In the genomic region with DNA sequence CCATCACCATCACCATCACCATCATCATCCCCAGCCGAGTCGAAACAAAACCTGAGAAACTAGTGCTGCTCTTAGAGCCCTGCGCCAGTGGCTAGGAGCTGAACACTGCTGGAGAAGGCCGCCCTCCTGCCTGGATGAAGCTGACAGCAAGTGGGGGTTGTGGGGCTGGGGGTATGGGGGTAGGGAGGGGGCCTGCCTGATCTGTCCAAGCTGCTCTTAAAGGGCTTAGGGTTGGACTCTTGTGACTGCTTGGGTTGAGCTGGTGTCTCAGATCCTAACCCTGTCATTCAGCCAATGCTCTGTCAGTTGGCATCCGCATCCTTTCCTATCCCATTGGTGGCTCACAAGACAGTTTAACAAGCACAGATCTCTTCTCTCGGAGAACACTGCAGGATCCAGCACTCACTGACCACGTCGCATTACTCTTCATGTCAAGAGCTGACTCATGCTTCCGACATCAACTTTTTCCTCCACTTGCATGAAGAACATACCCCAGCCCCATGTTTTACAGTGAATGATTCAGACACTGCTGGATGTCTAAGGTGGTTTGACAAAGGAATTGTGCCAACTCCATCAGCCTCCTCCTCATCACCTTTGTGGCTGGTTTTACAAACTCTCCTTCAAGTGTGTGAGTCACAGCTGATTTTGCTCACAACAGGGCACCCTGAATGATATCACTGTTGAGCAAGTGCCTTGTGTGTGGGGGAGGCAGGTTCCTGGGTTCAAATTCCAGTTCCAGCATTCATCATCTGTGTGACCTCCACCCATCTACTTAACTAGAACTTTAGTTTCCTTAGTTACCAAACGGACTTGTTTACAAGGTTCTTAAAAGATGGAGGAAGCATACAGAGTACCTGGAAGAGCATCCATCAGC, we compare ENCODE assay signal across 31 mouse cellular contexts.
DNase-seq lines count a peak whose midpoint lies in the region; ATAC-seq and TF ChIP-seq lines count a peak whose summit lies in the region.
"Had no signal": no experiment of that assay in that cellular context is flagged by ENCODE, and none has a peak within 500 bp of the region (broad histone marks: within the 10 kb centered on the region; RNA-seq: fewer than 3 reads in every experiment).

No protein-coding gene starts in this region.

- no peak overlapping the region for H3K4me2 ChIP-seq in lung, postnatal 0 days (replicated peaks; ENCODE audit: low read depth, low read length)
- no peak overlapping the region for H3K4me2 ChIP-seq in neural tube, embryonic 15.5 days
- no peak overlapping the region for H3K4me2 ChIP-seq in heart, embryonic 12.5 days
- H3K4me2 ChIP-seq: embryonic facial prominence, embryonic 12.5 days; forebrain, embryonic 15.5 days; heart, embryonic 11.5 days; hindbrain, embryonic 13.5 days; kidney, embryonic 15.5 days; limb, embryonic 15.5 days; liver, embryonic 13.5 days; midbrain, embryonic 13.5 days had no signal

- peak; percentile 34 for DNase-seq in adrenal gland, adult 2 months
- DNase-seq in adrenal gland, postnatal 10 days, result no peak
- DNase-seq in lung, postnatal 0 days (ENCODE audit: low spot score), result peak; percentile 32
- no peak for DNase-seq in lung, postnatal 36 days
- peak; percentile 72 for DNase-seq in NIH3T3 (ENCODE audit: low read depth)
- DNase-seq in large intestine, adult 2 months (ENCODE audit: low read depth, low spot score), result peak; percentile 19
- DNase-seq: adrenal gland, postnatal 14 days; cerebellum, adult 11-12 months; cerebellum, adult 9-11 months; embryo, embryonic 11 days; gastrocnemius, postnatal 25 days; heart, adult 11 months; heart, postnatal 4 days; kidney, adult 18-20 months; kidney, postnatal 36 days; layer of hippocampus, postnatal 36 days; liver, embryonic 13.5 days; retina, postnatal 1 day; right cerebral cortex, postnatal 4 days had no signal

- TF ChIP-seq EP300 in lung, postnatal 0 days (IDR thresholded peaks at IDR 0.05), result no peak

- no peak overlapping the region for H3K4me3 ChIP-seq in lung, postnatal 0 days (ENCODE audit: low read depth, low read length)
- no peak overlapping the region for H3K4me3 ChIP-seq in neural tube, embryonic 15.5 days (replicated peaks)
- no peak overlapping the region for H3K4me3 ChIP-seq in heart, embryonic 12.5 days
- H3K4me3 ChIP-seq: embryonic facial prominence, embryonic 12.5 days; forebrain, embryonic 10.5 days; forebrain, embryonic 15.5 days; hindbrain, embryonic 13.5 days; kidney, embryonic 15.5 days; limb, embryonic 10.5 days; limb, embryonic 15.5 days; liver, embryonic 13.5 days; midbrain, embryonic 13.5 days had no signal

- H3K27ac ChIP-seq in lung, postnatal 0 days (ENCODE audit: low read length), result no peak overlapping the region
- no peak overlapping the region for H3K27ac ChIP-seq in neural tube, embryonic 15.5 days (replicated peaks)
- no peak overlapping the region for H3K27ac ChIP-seq in heart, embryonic 12.5 days (ENCODE audit: poor library complexity, severe bottlenecking)
- H3K27ac ChIP-seq: embryonic facial prominence, embryonic 12.5 days; forebrain, embryonic 10.5 days; forebrain, embryonic 15.5 days; hindbrain, embryonic 13.5 days; kidney, embryonic 15.5 days; limb, embryonic 10.5 days; limb, embryonic 15.5 days; liver, embryonic 13.5 days had no signal

- no peak overlapping the region for H3K9ac ChIP-seq in lung, postnatal 0 days (replicated peaks; ENCODE audit: low read depth)
- no peak overlapping the region for H3K9ac ChIP-seq in neural tube, embryonic 15.5 days (replicated peaks)
- no peak overlapping the region for H3K9ac ChIP-seq in heart, embryonic 12.5 days
- H3K9ac ChIP-seq: embryonic facial prominence, embryonic 12.5 days; forebrain, embryonic 15.5 days; hindbrain, embryonic 13.5 days; kidney, embryonic 15.5 days; limb, embryonic 15.5 days; liver, embryonic 13.5 days; midbrain, embryonic 13.5 days had no signal

- H3K9me3 ChIP-seq in lung, postnatal 0 days (ENCODE audit: low read length), result no peaks in the 10 kb centered on the region
- H3K9me3 ChIP-seq in neural tube, embryonic 15.5 days (replicated peaks), result no peaks in the 10 kb centered on the region
- no peaks in the 10 kb centered on the region for H3K9me3 ChIP-seq in heart, embryonic 12.5 days (replicated peaks)
- H3K9me3 ChIP-seq: embryonic facial prominence, embryonic 12.5 days; forebrain, embryonic 10.5 days; forebrain, embryonic 15.5 days; hindbrain, embryonic 13.5 days; kidney, embryonic 15.5 days; limb, embryonic 10.5 days; limb, embryonic 15.5 days; liver, embryonic 13.5 days; midbrain, embryonic 13.5 days had no signal

- peak; percentile 33 for ATAC-seq in lung, postnatal 0 days
- ATAC-seq in neural tube, embryonic 15.5 days (ENCODE audit: low FRiP score), result no peak
- no peak for ATAC-seq in heart, embryonic 12.5 days (ENCODE audit: insufficient number of reproducible peaks, low FRiP score)
- ATAC-seq: CD4-positive, CD25-positive, alpha-beta regulatory T cell, adult 4 months; forebrain, embryonic 15.5 days; midbrain, embryonic 13.5 days had no signal

- no peaks in the 10 kb centered on the region for H3K4me1 ChIP-seq in lung, postnatal 0 days (ENCODE audit: insufficient read depth, low read depth, low read length)
- no peaks in the 10 kb centered on the region for H3K4me1 ChIP-seq in neural tube, embryonic 15.5 days
- peaks cover 12% of the 10 kb centered on the region for H3K4me1 ChIP-seq in heart, embryonic 12.5 days (replicated peaks)
- H3K4me1 ChIP-seq: embryonic facial prominence, embryonic 12.5 days; forebrain, embryonic 10.5 days; forebrain, embryonic 15.5 days; hindbrain, embryonic 13.5 days; kidney, embryonic 15.5 days; limb, embryonic 10.5 days; limb, embryonic 15.5 days; liver, embryonic 13.5 days; midbrain, embryonic 13.5 days had no signal

- no peaks in the 10 kb centered on the region for H3K36me3 ChIP-seq in lung, postnatal 0 days (ENCODE audit: insufficient read depth, low read length)
- no peaks in the 10 kb centered on the region for H3K36me3 ChIP-seq in neural tube, embryonic 15.5 days
- no peaks in the 10 kb centered on the region for H3K36me3 ChIP-seq in heart, embryonic 12.5 days
- H3K36me3 ChIP-seq: embryonic facial prominence, embryonic 12.5 days; forebrain, embryonic 10.5 days; forebrain, embryonic 15.5 days; hindbrain, embryonic 13.5 days; kidney, embryonic 15.5 days; limb, embryonic 10.5 days; limb, embryonic 15.5 days; liver, embryonic 13.5 days; midbrain, embryonic 13.5 days had no signal

- H3K27me3 ChIP-seq in lung, postnatal 0 days (replicated peaks; ENCODE audit: insufficient read depth, low read length), result no peaks in the 10 kb centered on the region
- H3K27me3 ChIP-seq in neural tube, embryonic 15.5 days (replicated peaks), result no peaks in the 10 kb centered on the region
- no peaks in the 10 kb centered on the region for H3K27me3 ChIP-seq in heart, embryonic 12.5 days (replicated peaks)
- H3K27me3 ChIP-seq: embryonic facial prominence, embryonic 12.5 days; forebrain, embryonic 15.5 days; kidney, embryonic 15.5 days; limb, embryonic 15.5 days; liver, embryonic 13.5 days had no signal

- TF ChIP-seq CTCF in lung, postnatal 0 days (IDR thresholded peaks at IDR 0.05), result no peak

- WGBS in lung, postnatal 0 days, result 72% methylated on average over 10 of the region's 10 CpGs
- WGBS in large intestine, adult 2 months, result 86% methylated on average over 10 of the region's 10 CpGs
- 91% methylated on average over 10 of the region's 10 CpGs for WGBS in neural tube, embryonic 15.5 days
- 83% methylated on average over 10 of the region's 10 CpGs for WGBS in heart, embryonic 12.5 days

Comparison
In these comparisons a context has a peak if more than half of its experiments do, and no peak if none do; other contexts are left out.
1. DNase-seq: peak in adrenal gland, adult 2 months (single experiment), lung, postnatal 0 days (single experiment), NIH3T3 (single experiment) and large intestine, adult 2 months (single experiment); none in adrenal gland, postnatal 10 days (single experiment) and lung, postnatal 36 days (single experiment).